In genomic region chr4:150588300-150588621, GRCm38 (mm10) we compare ENCODE assay signal across 19 mouse cellular contexts.
DNase-seq lines count a peak whose midpoint lies in the region; ATAC-seq and TF ChIP-seq lines count a peak whose summit lies in the region.
"Had no signal": no experiment of that assay in that cellular context is flagged by ENCODE, and none has a peak within 500 bp of the region (broad histone marks: within the 10 kb centered on the region; RNA-seq: fewer than 3 reads in every experiment).

No protein-coding gene starts in this region.

- WGBS in kidney, embryonic 15.5 days: 34% methylated on average over 2 of the region's 2 CpGs
- 41% methylated on average over 2 of the region's 2 CpGs for WGBS in liver, embryonic 15.5 days (ENCODE audit: insufficient replicate concordance)

- peaks cover 97% of the 10 kb centered on the region for H3K4me1 ChIP-seq in kidney, embryonic 15.5 days
- H3K4me1 ChIP-seq in G1E (ENCODE audit: insufficient read depth, low read depth, low read length): peaks cover 94% of the 10 kb centered on the region
- peaks cover 82% of the 10 kb centered on the region for H3K4me1 ChIP-seq in liver, embryonic 15.5 days (replicated peaks)

- DNase-seq in kidney, adult 9 months: no peak
- no peak for DNase-seq in G1E (ENCODE audit: low spot score)
- DNase-seq in adrenal gland, postnatal 14 days: no peak
- no peak for DNase-seq in ovary, adult 18-20 months (ENCODE audit: low spot score)
- DNase-seq: B cell, adult 2 months; cerebellum, adult 8-10 months; heart, postnatal 4 days; layer of hippocampus, postnatal 36 days; left cerebral cortex, postnatal 4 days; lung, adult 2 months had no signal

- H3K9me3 ChIP-seq in kidney, embryonic 15.5 days (replicated peaks): no peaks in the 10 kb centered on the region
- H3K9me3 ChIP-seq in G1E (replicated peaks): no peaks in the 10 kb centered on the region
- H3K9me3 ChIP-seq in liver, embryonic 15.5 days (replicated peaks): no peaks in the 10 kb centered on the region
- H3K9me3 ChIP-seq: embryonic facial prominence, embryonic 13.5 days; forebrain, embryonic 13.5 days; heart, embryonic 13.5 days; midbrain, embryonic 13.5 days; neural tube, embryonic 15.5 days had no signal

- H3K4me2 ChIP-seq in kidney, embryonic 15.5 days: no peak overlapping the region
- H3K4me2 ChIP-seq in liver, embryonic 15.5 days: peak overlapping the region; percentile 62
- H3K4me2 ChIP-seq: embryonic facial prominence, embryonic 13.5 days; forebrain, embryonic 13.5 days; heart, embryonic 13.5 days; midbrain, embryonic 13.5 days; neural tube, embryonic 15.5 days had no signal

- no peaks in the 10 kb centered on the region for H3K36me3 ChIP-seq in kidney, embryonic 15.5 days
- peaks cover 55% of the 10 kb centered on the region for H3K36me3 ChIP-seq in G1E (replicated peaks)
- no peaks in the 10 kb centered on the region for H3K36me3 ChIP-seq in liver, embryonic 15.5 days (replicated peaks)
- H3K36me3 ChIP-seq: embryonic facial prominence, embryonic 13.5 days; heart, embryonic 13.5 days; midbrain, embryonic 13.5 days; neural tube, embryonic 15.5 days had no signal

- H3K27ac ChIP-seq in kidney, embryonic 15.5 days: peak overlapping the region; percentile 45
- 0 out of 2 replicates have a peak overlapping the region, but pooled peaks have one; percentile 59 for H3K27ac ChIP-seq in liver, embryonic 15.5 days (replicated peaks)
- H3K27ac ChIP-seq: embryonic facial prominence, embryonic 13.5 days; forebrain, embryonic 13.5 days had no signal

- no peak for TF ChIP-seq CTCF in G1E (IDR thresholded peaks at IDR 0.05; ENCODE audit: low read depth, low read length)

- no peaks in the 10 kb centered on the region for H3K27me3 ChIP-seq in kidney, embryonic 15.5 days
- H3K27me3 ChIP-seq in G1E (ENCODE audit: insufficient read depth, low read length): no peaks in the 10 kb centered on the region
- H3K27me3 ChIP-seq in liver, embryonic 15.5 days: no peaks in the 10 kb centered on the region
- H3K27me3 ChIP-seq: embryonic facial prominence, embryonic 13.5 days; forebrain, embryonic 13.5 days; heart, embryonic 13.5 days; midbrain, embryonic 13.5 days; neural tube, embryonic 15.5 days had no signal

- no peak overlapping the region for H3K4me3 ChIP-seq in kidney, embryonic 15.5 days (replicated peaks)
- peak overlapping the region; percentile 56; the same call in 1 of the 2 replicates for H3K4me3 ChIP-seq in G1E (ENCODE audit: low read depth, low read length)
- peak overlapping the region; percentile 39 for H3K4me3 ChIP-seq in liver, embryonic 15.5 days (replicated peaks)
- H3K4me3 ChIP-seq: embryonic facial prominence, embryonic 13.5 days; forebrain, embryonic 13.5 days; heart, embryonic 13.5 days; midbrain, embryonic 13.5 days; neural tube, embryonic 15.5 days had no signal

- ATAC-seq in kidney, embryonic 15.5 days (replicated peaks; ENCODE audit: low FRiP score): no peak
- peak; percentile 36; the same call in 1 of the 2 replicates for ATAC-seq in G1E (ENCODE audit: extremely low read depth, insufficient number of reproducible peaks, low FRiP score, poor library complexity, severe bottlenecking)
- peak; percentile 52; the same call in 1 of the 2 replicates for ATAC-seq in erythroblast, adult 5-6 weeks (replicated peaks; ENCODE audit: low FRiP score, poor library complexity, severe bottlenecking)
- ATAC-seq in liver, embryonic 15.5 days (ENCODE audit: insufficient read depth): no peak
- ATAC-seq in cerebellum, adult (ENCODE audit: insufficient number of reproducible peaks, low FRiP score, low TSS enrichment): no peak
- ATAC-seq: forebrain, embryonic 13.5 days; midbrain, embryonic 13.5 days had no signal

- H3K9ac ChIP-seq in kidney, embryonic 15.5 days: no peak overlapping the region
- H3K9ac ChIP-seq in liver, embryonic 15.5 days: peak overlapping the region; percentile 20; the same call in 1 of the 2 replicates
- H3K9ac ChIP-seq: embryonic facial prominence, embryonic 13.5 days; forebrain, embryonic 13.5 days; heart, embryonic 13.5 days; midbrain, embryonic 13.5 days; neural tube, embryonic 15.5 days had no signal

Comparison
In these comparisons a context has a peak if more than half of its experiments do, and no peak if none do; other contexts are left out.
1. ATAC-seq: peak in G1E (single experiment) and erythroblast, adult 5-6 weeks (single experiment); none in kidney, embryonic 15.5 days (single experiment), liver, embryonic 15.5 days (single experiment) and cerebellum, adult (single experiment).